Mouse (Mus musculus): Measurements from ENCODE around the gene Rab28. TPM values are rescaled to one million over a fixed set of nuclear protein-coding genes. Genes with fewer than 3 reads are reported as not detected.

Gene Rab28
- 36.1 and 48.1 TPM in 2 replicates for polyA plus RNA-seq (2016; fragmentation: Nextera tagmentation; extraction: Ambion mirVana)

- under 1% methylated on average over 34 of the region's 34 CpGs for WGBS
- H3K4me1 ChIP-seq, result peaks cover 3% of the 10 kb centered on the region; the same call in 1 of the 2 replicates
- no peaks in the 10 kb centered on the region for H3K9me3 ChIP-seq
- H3K36me3 ChIP-seq, result no peaks in the 10 kb centered on the region
- peak; percentile 97 for DNase-seq (ENCODE audit: low spot score)
- H3K27ac ChIP-seq, result peak within 1 kb of the TSS; percentile 94
- H3K4me3 ChIP-seq, result peak within 1 kb of the TSS; percentile 92
- no peaks in the 10 kb centered on the region for H3K27me3 ChIP-seq (ENCODE audit: insufficient read depth, poor library complexity, severe bottlenecking)
These were observed at the start of gene Rab28 for GRCm38 (mm10) chr5:41708051-41708630. TSS of gene Rab28 (minus strand) at chr5:41708157.

DNA sequence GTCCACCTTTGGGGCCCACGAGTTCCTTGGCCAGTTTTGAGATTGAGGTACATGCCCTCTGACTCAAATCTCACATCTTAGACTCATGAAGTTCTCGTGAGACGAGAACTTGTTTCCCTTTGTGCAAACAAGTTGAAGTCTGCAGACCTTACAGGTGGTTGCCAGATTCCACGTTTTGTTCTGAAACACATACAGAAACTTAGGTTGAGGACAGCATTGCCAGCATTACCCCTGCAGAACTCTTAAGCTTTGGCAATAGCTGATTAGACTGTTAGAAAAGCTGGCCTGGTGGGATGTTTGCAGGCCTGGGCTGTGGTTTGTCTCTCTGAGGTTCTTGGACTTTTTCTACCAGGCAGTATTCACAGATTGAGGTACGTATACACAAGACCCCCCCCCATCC, 49.4 kb upstream of the Rab28 start:
- Histone ChIP-seq H3K4me1 (peaks cover 17% of the 10 kb centered on the region), H3K4me3 (no peak overlapping the region), H3K27ac (no peak overlapping the region), H3K36me3 (no peaks in the 10 kb centered on the region), H3K9me3 (no peaks in the 10 kb centered on the region), H3K27me3 (ENCODE audit: insufficient read depth, poor library complexity, severe bottlenecking) (peaks cover 100% of the 10 kb centered on the region)
- no peak for DNase-seq (ENCODE audit: low spot score)
- 5% methylated on average over 5 of the region's 5 CpGs for WGBS

- Histone ChIP-seq H3K36me3 (no peaks in the 10 kb centered on the region), H3K4me1 (peaks cover 11% of the 10 kb centered on the region), H3K9me3 (no peaks in the 10 kb centered on the region), H3K4me3 (no peak overlapping the region), H3K27me3 (ENCODE audit: insufficient read depth, poor library complexity, severe bottlenecking) (peaks cover 100% of the 10 kb centered on the region), H3K27ac (no peak overlapping the region)
- 5% methylated on average over 4 of the region's 4 CpGs for WGBS
- DNase-seq (ENCODE audit: low spot score), result no peak
These were observed 48.4 kb upstream of the Rab28 start for GRCm38 (mm10) chr5:41756396-41756795.

DNA sequence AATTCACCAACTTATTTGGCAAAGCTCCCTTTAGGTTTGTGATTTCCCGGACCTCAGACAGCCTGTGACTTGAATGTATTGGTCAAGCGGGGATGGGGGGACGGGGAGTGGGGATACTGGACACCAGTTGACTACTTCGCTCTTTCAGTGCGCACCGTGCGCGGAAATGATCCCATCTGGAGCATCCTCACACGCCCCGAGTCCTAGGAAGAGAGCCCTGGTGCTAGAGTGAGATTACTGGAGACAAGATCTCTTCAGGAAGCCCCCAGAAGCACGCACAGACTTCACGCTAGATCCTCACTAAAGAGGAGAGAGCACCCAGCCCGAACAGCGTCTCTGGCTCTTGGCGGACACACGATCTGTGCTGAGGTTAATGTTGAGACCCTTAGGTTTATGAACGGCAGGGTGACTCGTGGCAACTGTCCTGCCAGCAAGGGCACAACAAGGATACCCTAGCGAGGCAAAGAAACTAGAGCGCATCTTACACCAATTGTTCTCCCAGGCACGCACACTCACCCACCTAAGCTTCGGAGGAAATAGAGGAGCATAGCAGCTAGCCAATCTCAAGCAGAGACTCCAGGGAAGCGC, 47.5 kb upstream of the Rab28 start:
- H3K36me3 ChIP-seq, result no peaks in the 10 kb centered on the region
- H3K9me3 ChIP-seq, result no peaks in the 10 kb centered on the region
- no peak overlapping the region for H3K27ac ChIP-seq
- H3K27me3 ChIP-seq (ENCODE audit: insufficient read depth, poor library complexity, severe bottlenecking), result peaks cover 100% of the 10 kb centered on the region
- peaks cover 7% of the 10 kb centered on the region; the same call in 1 of the 2 replicates for H3K4me1 ChIP-seq
- WGBS, result under 1% methylated on average over 23 of the region's 23 CpGs
- no peak overlapping the region for H3K4me3 ChIP-seq
- DNase-seq (ENCODE audit: low spot score), result no peak

DNA sequence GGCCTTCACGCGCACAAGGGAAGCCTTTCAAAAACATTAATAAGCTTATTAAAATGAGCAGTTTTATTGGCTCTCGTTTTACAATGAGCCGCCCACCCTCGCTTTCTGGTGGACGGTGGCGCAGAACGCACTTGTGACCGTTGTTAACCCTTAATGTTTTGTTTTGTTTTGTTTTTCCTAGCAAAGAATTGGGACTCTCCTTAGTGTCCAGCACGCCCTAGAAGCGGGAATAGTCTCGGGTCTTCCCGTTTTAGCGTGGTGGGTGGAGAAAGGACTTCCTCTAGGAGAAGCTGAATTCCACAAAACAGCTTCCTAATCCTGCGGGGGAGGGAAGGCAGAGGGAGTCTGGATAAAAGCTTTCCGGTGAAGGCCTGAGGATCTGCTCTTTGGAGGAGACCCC, 46.9 kb upstream of the Rab28 start:
- Histone ChIP-seq H3K4me3 (peak overlapping the region; percentile 32), H3K36me3 (no peaks in the 10 kb centered on the region), H3K27ac (no peak overlapping the region), H3K9me3 (no peaks in the 10 kb centered on the region), H3K27me3 (ENCODE audit: insufficient read depth, poor library complexity, severe bottlenecking) (peaks cover 100% of the 10 kb centered on the region), H3K4me1 (peaks cover 7% of the 10 kb centered on the region; the same call in 1 of the 2 replicates)
- no peak for DNase-seq (ENCODE audit: low spot score)
- under 1% methylated on average over 16 of the region's 16 CpGs for WGBS

GRCm38 (mm10) chr5:41754226-41754775, 46.3 kb upstream of the Rab28 start:
- no peaks in the 10 kb centered on the region for H3K36me3 ChIP-seq
- H3K4me1 ChIP-seq, result peaks cover 7% of the 10 kb centered on the region; the same call in 1 of the 2 replicates
- DNase-seq (ENCODE audit: low spot score), result no peak
- peaks cover 100% of the 10 kb centered on the region for H3K27me3 ChIP-seq (ENCODE audit: insufficient read depth, poor library complexity, severe bottlenecking)
- no peak overlapping the region for H3K27ac ChIP-seq
- H3K4me3 ChIP-seq, result peak overlapping the region; percentile 32
- no peaks in the 10 kb centered on the region for H3K9me3 ChIP-seq
- WGBS, result under 1% methylated on average over 17 of the region's 17 CpGs

- Histone ChIP-seq H3K27ac (no peak overlapping the region), H3K27me3 (ENCODE audit: insufficient read depth, poor library complexity, severe bottlenecking) (peaks cover 100% of the 10 kb centered on the region), H3K36me3 (no peaks in the 10 kb centered on the region), H3K9me3 (no peaks in the 10 kb centered on the region), H3K4me1 (peaks cover 7% of the 10 kb centered on the region; the same call in 1 of the 2 replicates), H3K4me3 (no peak overlapping the region)
- 36% methylated on average over 4 of the region's 4 CpGs for WGBS
- no peak for DNase-seq (ENCODE audit: low spot score)
These were observed 44.8 kb upstream of the Rab28 start for GRCm38 (mm10) chr5:41752721-41753120.

DNA sequence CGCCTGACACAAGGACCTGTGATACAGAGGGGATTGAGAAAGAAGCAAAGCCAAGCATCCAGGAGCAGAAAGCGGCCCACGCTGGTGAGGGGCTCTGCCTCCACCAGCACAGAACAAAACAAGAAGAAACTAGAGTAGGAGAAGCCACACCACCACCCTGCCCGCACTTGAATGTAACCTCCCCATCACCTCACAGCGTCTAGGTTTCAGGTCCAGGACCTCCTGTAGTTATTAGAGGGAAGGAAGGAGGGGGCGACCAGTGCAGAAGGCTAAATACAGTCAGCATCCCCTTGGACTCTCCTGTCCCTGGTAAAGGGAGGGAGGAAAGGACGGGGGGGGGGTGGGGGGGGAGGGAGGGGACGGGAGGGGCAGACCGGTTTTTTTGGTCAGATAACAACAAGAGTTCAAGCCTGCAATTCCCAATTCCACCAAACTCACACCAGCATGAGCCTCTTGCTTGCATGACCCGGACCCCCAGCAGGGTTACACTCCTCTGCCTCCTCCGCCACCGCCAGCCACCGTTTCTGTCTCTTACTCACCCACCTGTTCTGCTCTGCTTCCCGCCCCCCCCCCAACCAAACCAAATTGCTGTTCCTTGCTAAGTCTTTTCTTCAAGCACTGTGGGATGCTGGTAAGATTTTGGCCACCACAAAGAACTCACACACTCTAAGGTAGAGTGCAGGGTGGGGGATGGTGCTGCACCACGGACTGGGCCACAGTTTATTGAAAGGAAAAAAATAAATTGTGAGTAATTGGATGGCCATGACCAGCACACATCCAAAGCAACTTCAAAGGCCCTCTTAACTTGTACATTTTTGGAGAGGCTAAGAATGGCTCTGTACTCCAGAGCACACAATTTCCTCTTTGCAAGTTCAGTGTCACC, 37.2 kb upstream of the Rab28 start:
- H3K9me3 ChIP-seq, result no peaks in the 10 kb centered on the region
- no peak for DNase-seq (ENCODE audit: low spot score)
- 3% methylated on average over 12 of the region's 15 CpGs for WGBS
- no peaks in the 10 kb centered on the region for H3K36me3 ChIP-seq
- H3K4me1 ChIP-seq, result no peaks in the 10 kb centered on the region
- H3K27me3 ChIP-seq (ENCODE audit: insufficient read depth, poor library complexity, severe bottlenecking), result peaks cover 87% of the 10 kb centered on the region
- H3K27ac ChIP-seq, result no peak overlapping the region
- H3K4me3 ChIP-seq, result no peak overlapping the region

- H3K27me3 ChIP-seq (ENCODE audit: insufficient read depth, poor library complexity, severe bottlenecking), result peaks cover 78% of the 10 kb centered on the region
- DNase-seq (ENCODE audit: low spot score), result no peak
These were observed 36.3 kb upstream of the Rab28 start for GRCm38 (mm10) chr5:41744234-41744633.

DNA sequence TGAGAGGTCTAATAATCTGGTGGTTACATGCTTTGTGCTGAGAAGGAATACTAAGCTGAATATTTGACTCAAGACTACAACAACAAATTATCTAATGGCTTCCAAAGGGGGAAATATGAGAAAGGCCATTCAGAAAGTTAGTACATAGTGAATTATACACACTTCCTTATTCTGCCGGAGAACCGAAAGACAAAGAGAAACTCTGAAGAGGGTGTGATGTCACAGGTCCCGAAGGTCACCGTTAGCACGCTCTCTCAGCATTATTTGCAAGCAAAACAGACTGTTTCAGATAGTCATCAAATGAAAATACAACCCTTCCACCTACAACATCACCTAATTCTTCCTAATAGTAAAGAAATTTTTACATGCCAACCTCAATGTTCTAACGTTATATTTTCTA, 30.9 kb upstream of the Rab28 start:
- no peak overlapping the region for H3K27ac ChIP-seq
- no peaks in the 10 kb centered on the region for H3K4me1 ChIP-seq
- no peaks in the 10 kb centered on the region for H3K9me3 ChIP-seq
- DNase-seq (ENCODE audit: low spot score), result no peak
- 65% methylated on average over 6 of the region's 6 CpGs for WGBS
- no peaks in the 10 kb centered on the region for H3K36me3 ChIP-seq
- peaks cover 24% of the 10 kb centered on the region for H3K27me3 ChIP-seq (ENCODE audit: insufficient read depth, poor library complexity, severe bottlenecking)
- no peak overlapping the region for H3K4me3 ChIP-seq

More at GRCm38 (mm10) chr5:41744234-41744633, 36.3 kb upstream of the Rab28 start:
- H3K27ac ChIP-seq, result no peak overlapping the region
- no peaks in the 10 kb centered on the region for H3K36me3 ChIP-seq
- no peaks in the 10 kb centered on the region for H3K4me1 ChIP-seq
- H3K9me3 ChIP-seq, result no peaks in the 10 kb centered on the region
- 6% methylated on average over 7 of the region's 7 CpGs for WGBS
- H3K4me3 ChIP-seq, result no peak overlapping the region

DNA sequence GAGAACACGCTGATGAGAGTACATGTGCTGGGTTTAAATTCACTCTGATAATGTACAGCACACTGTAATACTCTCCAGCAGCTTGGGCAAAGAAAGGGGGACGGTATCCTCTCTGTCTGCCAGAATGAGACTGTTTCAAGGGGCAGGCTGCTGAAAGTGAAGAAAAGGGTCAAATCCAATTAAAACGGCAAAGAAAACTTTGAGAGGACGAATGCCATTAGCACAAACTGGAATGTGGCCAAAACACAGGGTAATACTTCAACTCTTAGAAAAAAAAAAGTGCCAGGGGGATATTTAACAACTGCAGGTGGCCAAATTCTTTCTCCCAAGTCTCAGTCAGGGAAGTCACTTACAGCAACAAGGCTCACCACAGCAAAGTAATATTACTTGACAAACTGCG, 29.1 kb upstream of the Rab28 start:
- H3K4me1 ChIP-seq, result no peaks in the 10 kb centered on the region
- 60% methylated on average over 5 of the region's 5 CpGs for WGBS
- no peak overlapping the region for H3K27ac ChIP-seq
- H3K36me3 ChIP-seq, result no peaks in the 10 kb centered on the region
- peaks cover 7% of the 10 kb centered on the region; the same call in 1 of the 2 replicates for H3K27me3 ChIP-seq (ENCODE audit: insufficient read depth, poor library complexity, severe bottlenecking)
- no peak for DNase-seq (ENCODE audit: low spot score)
- H3K4me3 ChIP-seq, result no peak overlapping the region
- H3K9me3 ChIP-seq, result no peaks in the 10 kb centered on the region

DNA sequence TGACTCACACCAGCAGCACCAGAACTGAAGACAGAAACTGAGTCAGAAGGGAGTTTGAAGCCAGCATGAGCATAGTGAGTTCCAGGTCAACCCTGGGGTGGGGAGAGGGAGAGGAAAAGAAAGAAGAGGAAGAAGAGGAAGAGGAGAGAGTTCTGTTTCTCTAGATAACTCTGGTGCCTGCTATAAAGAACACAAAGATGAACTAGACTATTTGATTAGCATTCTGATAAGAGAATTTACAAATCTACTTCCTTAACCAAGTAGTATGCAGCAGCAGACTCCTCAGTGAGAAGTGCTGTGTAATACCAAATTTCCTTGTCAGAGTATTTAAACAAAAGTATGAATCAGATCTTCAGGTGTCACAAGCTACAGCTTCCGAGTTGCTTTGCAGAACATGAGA, 19.1 kb upstream of the Rab28 start:
- Histone ChIP-seq H3K9me3 (no peaks in the 10 kb centered on the region), H3K4me3 (no peak overlapping the region), H3K36me3 (no peaks in the 10 kb centered on the region), H3K4me1 (no peaks in the 10 kb centered on the region), H3K27me3 (ENCODE audit: insufficient read depth, poor library complexity, severe bottlenecking) (no peaks in the 10 kb centered on the region), H3K27ac (no peak overlapping the region)
- DNase-seq (ENCODE audit: low spot score), result no peak
- WGBS, result 53% methylated on average over 1 of the region's 1 CpGs

GRCm38 (mm10) chr5:41725573-41725972, 17.6 kb upstream of the Rab28 start:
- WGBS, result 83% methylated on average over 6 of the region's 6 CpGs
- DNase-seq (ENCODE audit: low spot score), result no peak
- Histone ChIP-seq H3K4me3 (no peak overlapping the region), H3K4me1 (no peaks in the 10 kb centered on the region), H3K27ac (no peak overlapping the region), H3K27me3 (ENCODE audit: insufficient read depth, poor library complexity, severe bottlenecking) (no peaks in the 10 kb centered on the region), H3K36me3 (no peaks in the 10 kb centered on the region), H3K9me3 (no peaks in the 10 kb centered on the region)
